Mouse (Mus musculus) embryonic facial prominence, embryonic 14.5 days (tissue): ENCODE measurements at regions not wholly inside any gene's neighbourhood (a gene's known extent, or its start where the extent isn't known, plus 50 kb on each side); places are given as distances from the start of the nearest gene placed in this dataset.

Experiments used
- ATAC-seq: fragments of 200-750 bp; cut with Nextera tagmentation; 2 replicates; pipeline ENCODE4 v1.8.0; 2017; ENCODE audit warnings: low read depth, moderate number of reproducible peaks, moderate TSS enrichment
- DNase-seq: peaks from one replicate; pipeline ENCODE4 v3.0.0-alpha.2; 2015; ENCODE audit warnings: low spot score
- H3K27ac ChIP-seq: fragments of 300-500 bp; sonication (generic); replicated peaks from 2 replicates; pipeline ENCODE4 v1.5.1; 2014; ENCODE audit warnings: low read depth, mild to moderate bottlenecking, low read length, moderate library complexity
- H3K27me3 ChIP-seq: fragments of 300-500 bp; sonication (generic); replicated peaks from 2 replicates; pipeline ENCODE4 v1.6.1; 2014; ENCODE audit warnings: low read length; ENCODE audit not compliant: control insufficient read depth, insufficient read depth
- H3K36me3 ChIP-seq: fragments of 300-500 bp; sonication (generic); 2 replicates; pipeline ENCODE4 v1.6.1; 2014; ENCODE audit warnings: low read length, mixed read lengths; ENCODE audit not compliant: control insufficient read depth, insufficient read depth
- H3K4me1 ChIP-seq: fragments of 300-500 bp; sonication (generic); 2 replicates; pipeline ENCODE4 v1.6.1; 2014; ENCODE audit warnings: antibody characterized with exemption, low read length; ENCODE audit not compliant: control insufficient read depth, insufficient read depth
- H3K4me2 ChIP-seq: fragments of 300-500 bp; sonication (generic); 2 replicates; pipeline ENCODE4 v1.6.1; 2014; ENCODE audit warnings: low read depth, mild to moderate bottlenecking, low read length, moderate library complexity, mixed read lengths
- H3K4me3 ChIP-seq: fragments of 300-500 bp; sonication (generic); 2 replicates; pipeline ENCODE4 v1.5.1; 2014; ENCODE audit warnings: low read depth, mild to moderate bottlenecking, low read length
- H3K9ac ChIP-seq: fragments of 300-500 bp; sonication (generic); 2 replicates; pipeline ENCODE4 v1.6.1; 2014; ENCODE audit warnings: low read depth, mild to moderate bottlenecking, low read length, moderate library complexity, mixed read lengths
- H3K9me3 ChIP-seq: fragments of 300-500 bp; sonication (generic); 2 replicates; pipeline ENCODE4 v1.6.1; 2016; ENCODE audit warnings: low read length; ENCODE audit not compliant: control insufficient read depth
- WGBS: fragments of 180-500 bp; shearing (Covaris S2); extraction: QIAGEN DNeasy Blood & Tissue Kit; methylation state at CpG from one replicate; pipeline ENCODE4 v1.1.7; 2014; 5-methylcytosine and 5-hydroxymethylcytosine counted together

- Histone ChIP-seq H3K27ac (peak overlapping the region; percentile 39), H3K9me3 (no peaks in the 10 kb centered on the region), H3K4me2 (no peak overlapping the region), H3K4me1 (peaks cover 17% of the 10 kb centered on the region), H3K9ac (no peak overlapping the region), H3K27me3 (no peaks in the 10 kb centered on the region), H3K4me3 (no peak overlapping the region), H3K36me3 (no peaks in the 10 kb centered on the region)
- ATAC-seq (peak; percentile 94), DNase-seq (peak; percentile 92)
- 15% methylated on average over 11 of the region's 11 CpGs for WGBS
Measured at GRCm38 (mm10) chr1:73758110-73759061, 365.9 kb downstream of the Tns1 start.

- no peaks in the 10 kb centered on the region for H3K9me3 ChIP-seq
- no peak overlapping the region for H3K27ac ChIP-seq
- H3K4me1 ChIP-seq = peaks cover 17% of the 10 kb centered on the region
- ATAC-seq (no peak), DNase-seq (peak; percentile 35)
- H3K27me3 ChIP-seq = no peaks in the 10 kb centered on the region
- H3K4me3 ChIP-seq = no peak overlapping the region
- 46% methylated on average over 5 of the region's 5 CpGs for WGBS
- no peaks in the 10 kb centered on the region for H3K36me3 ChIP-seq
- H3K9ac ChIP-seq = no peak overlapping the region
- H3K4me2 ChIP-seq = no peak overlapping the region
Measured at GRCm38 (mm10) chr1:73755791-73756190, 368.5 kb downstream of the Tns1 start.

DNA sequence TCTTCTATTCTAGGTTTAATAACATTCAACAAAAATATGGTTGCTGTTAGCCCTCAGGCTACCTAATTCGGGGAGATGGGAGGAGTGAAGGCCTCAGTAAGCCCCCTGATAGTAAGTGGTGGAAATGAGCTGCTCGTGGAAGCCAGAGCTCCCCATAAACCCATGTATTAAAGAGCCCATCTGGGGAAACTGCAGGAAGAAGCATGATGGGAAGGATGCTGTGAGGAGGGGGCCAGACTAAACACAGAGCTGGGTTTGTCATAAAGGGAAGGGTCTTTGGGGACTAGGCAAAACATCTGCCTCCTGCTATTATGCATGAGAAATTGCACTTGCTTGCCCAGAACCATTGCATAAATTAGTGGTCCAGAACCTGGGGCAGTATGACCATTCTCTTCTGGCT is 369.3 kb downstream of the Tns1 start:
- Histone ChIP-seq H3K9ac (no peak overlapping the region), H3K4me1 (peaks cover 17% of the 10 kb centered on the region), H3K4me3 (no peak overlapping the region), H3K27me3 (no peaks in the 10 kb centered on the region), H3K36me3 (no peaks in the 10 kb centered on the region), H3K4me2 (no peak overlapping the region), H3K9me3 (no peaks in the 10 kb centered on the region), H3K27ac (no peak overlapping the region)
- ATAC-seq (no peak), DNase-seq (no peak)
- 53% methylated on average over 2 of the region's 2 CpGs for WGBS

DNA sequence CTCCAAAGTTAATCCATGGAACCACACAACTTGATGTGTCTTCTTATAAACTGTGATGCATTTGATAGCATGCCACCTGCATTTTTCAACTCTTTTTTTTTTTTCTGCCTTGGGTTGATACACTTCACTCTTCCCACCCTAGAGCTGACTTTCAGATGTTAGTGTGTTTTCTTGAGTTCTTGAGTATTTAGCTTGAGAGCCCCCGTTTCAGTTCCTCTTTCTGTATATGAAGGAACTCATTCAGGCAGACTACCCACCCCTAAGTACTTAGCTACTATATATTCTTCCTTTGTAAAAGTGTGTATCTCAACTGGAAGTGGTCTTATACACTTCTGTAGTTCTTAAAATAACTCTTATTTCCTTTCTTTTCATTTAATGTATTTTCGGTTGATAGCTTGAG is 371.1 kb downstream of the Tns1 start:
- no peak overlapping the region for H3K9ac ChIP-seq
- H3K36me3 ChIP-seq = no peaks in the 10 kb centered on the region
- no peak for DNase-seq
- H3K4me2 ChIP-seq = no peak overlapping the region
- no peak overlapping the region for H3K27ac ChIP-seq
- no peak for ATAC-seq
- no peaks in the 10 kb centered on the region for H3K9me3 ChIP-seq
- no peak overlapping the region for H3K4me3 ChIP-seq
- peaks cover 10% of the 10 kb centered on the region for H3K4me1 ChIP-seq
- WGBS = 88% methylated on average over 2 of the region's 2 CpGs
- H3K27me3 ChIP-seq = no peaks in the 10 kb centered on the region

DNA sequence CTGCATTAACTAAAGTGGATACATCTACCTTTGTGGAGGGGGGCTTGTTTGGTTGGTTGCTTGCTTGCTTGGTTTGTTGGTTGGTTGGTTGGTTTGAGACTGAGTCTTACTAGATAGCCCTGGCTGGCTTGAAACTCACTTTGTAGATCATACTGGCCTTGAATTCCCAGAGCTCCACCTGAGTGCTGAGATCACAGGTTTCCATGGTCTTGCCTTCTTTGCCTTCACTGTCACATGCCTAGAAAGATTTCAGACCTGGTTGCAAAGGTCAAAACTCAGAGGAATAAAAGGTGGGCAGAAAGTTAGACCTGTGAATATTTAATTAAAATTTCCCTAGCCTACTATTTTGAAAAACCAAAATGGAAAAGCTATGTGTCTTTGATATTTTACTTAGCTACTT is 375.5 kb downstream of the Tns1 start:
- ATAC-seq = no peak
- no peak overlapping the region for H3K4me2 ChIP-seq
- H3K36me3 ChIP-seq = no peaks in the 10 kb centered on the region
- H3K4me3 ChIP-seq = no peak overlapping the region
- H3K9ac ChIP-seq = no peak overlapping the region
- H3K27me3 ChIP-seq = no peaks in the 10 kb centered on the region
- peaks cover 5% of the 10 kb centered on the region for H3K4me1 ChIP-seq
- DNase-seq = no peak
- H3K27ac ChIP-seq = no peak overlapping the region
- H3K9me3 ChIP-seq = no peaks in the 10 kb centered on the region

- H3K27ac ChIP-seq = peak overlapping the region; percentile 41
- WGBS = 49% methylated on average over 4 of the region's 4 CpGs
- peaks cover 8% of the 10 kb centered on the region for H3K4me1 ChIP-seq
- no peak overlapping the region for H3K4me2 ChIP-seq
- no peaks in the 10 kb centered on the region for H3K36me3 ChIP-seq
- no peak overlapping the region for H3K9ac ChIP-seq
- H3K9me3 ChIP-seq = 0 out of 2 replicates have a peak, but pooled peaks cover 3% of the 10 kb centered on the region
- ATAC-seq = peak; percentile 74
- H3K27me3 ChIP-seq = no peaks in the 10 kb centered on the region
- DNase-seq = peak; percentile 44
- no peak overlapping the region for H3K4me3 ChIP-seq
Measured at GRCm38 (mm10) chr1:73744555-73745234, 379.6 kb downstream of the Tns1 start.

GRCm38 (mm10) chr1:73743737-73744554 is 380.3 kb downstream of the Tns1 start:
- Histone ChIP-seq H3K27me3 (no peaks in the 10 kb centered on the region), H3K4me1 (peaks cover 8% of the 10 kb centered on the region), H3K4me2 (no peak overlapping the region), H3K4me3 (no peak overlapping the region), H3K27ac (peak overlapping the region; percentile 75), H3K9me3 (0 out of 2 replicates have a peak, but pooled peaks cover 3% of the 10 kb centered on the region), H3K9ac (no peak overlapping the region), H3K36me3 (no peaks in the 10 kb centered on the region)
- ATAC-seq (peak; percentile 75), DNase-seq (peak; percentile 82)
- 17% methylated on average over 6 of the region's 6 CpGs for WGBS

DNA sequence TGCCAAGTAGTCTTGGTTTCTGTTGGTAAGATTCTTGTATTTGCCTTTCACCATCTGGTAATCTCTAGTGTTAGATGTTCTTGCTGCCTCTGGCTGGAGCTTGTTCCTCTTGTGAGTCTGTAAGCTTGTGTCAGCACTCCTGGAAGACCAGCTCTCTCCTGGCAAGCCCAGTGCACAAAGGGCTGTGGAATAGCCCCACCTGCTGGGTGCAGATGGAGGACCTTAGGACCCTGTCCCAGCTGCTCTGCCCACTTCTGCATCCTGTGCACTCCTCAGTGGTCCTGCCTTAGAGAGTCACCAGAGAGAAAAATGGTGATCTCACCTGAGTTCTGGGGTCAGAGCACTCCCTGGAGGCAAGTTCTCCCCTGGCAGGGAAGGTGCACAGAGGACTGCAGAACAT is 387.2 kb downstream of the Tns1 start:
- Histone ChIP-seq H3K4me2 (no peak overlapping the region), H3K9me3 (0 out of 2 replicates have a peak, but pooled peaks cover 3% of the 10 kb centered on the region), H3K4me3 (no peak overlapping the region), H3K4me1 (no peaks in the 10 kb centered on the region), H3K27me3 (no peaks in the 10 kb centered on the region), H3K9ac (no peak overlapping the region), H3K27ac (no peak overlapping the region), H3K36me3 (no peaks in the 10 kb centered on the region)
- DNase-seq (peak; percentile 23), ATAC-seq (no peak; the same call in 1 of the 2 replicates)
